Mouse (Mus musculus) T-cell, adult 2 months (primary cell): ENCODE results near the gene Fam169a.
"Not testable (repeated sequence)": the region's sequence is repeated elsewhere in the genome, so short reads cannot be mapped to it uniquely, and the experiment has no call there.

Source experiments
- DNase-seq: peaks from one replicate; pipeline ENCODE4 v3.0.0; 2022; ENCODE audit warnings: low spot score

Gene Fam169a

GRCm38 (mm10) chr13:97080201-97080600, 13.1 kb downstream of the Fam169a start:
- no peak for DNase-seq

GRCm38 (mm10) chr13:97080615-97081014, 13.5 kb downstream of the Fam169a start:
- no peak for DNase-seq

- no peak for DNase-seq
Observed at GRCm38 (mm10) chr13:97082432-97082831, 15.3 kb downstream of the Fam169a start.

- no peak for DNase-seq
Observed at GRCm38 (mm10) chr13:97086316-97086715, 19.2 kb downstream of the Fam169a start.

GRCm38 (mm10) chr13:97087421-97087820, 20.3 kb downstream of the Fam169a start:
- no peak for DNase-seq

- DNase-seq, result no peak
Observed at GRCm38 (mm10) chr13:97088183-97088582, 21.1 kb downstream of the Fam169a start.

- DNase-seq, result no peak
Observed at GRCm38 (mm10) chr13:97095726-97096125, 28.6 kb downstream of the Fam169a start.

GRCm38 (mm10) chr13:97099187-97099852, 32.2 kb downstream of the Fam169a start, which contains the start of gene Gm6169:
Gene Gm6169, minus strand, starts transcription at chr13:97099237.
- DNase-seq, result no peak

GRCm38 (mm10) chr13:97104996-97105395, 37.9 kb downstream of the Fam169a start:
- DNase-seq, result no peak

GRCm38 (mm10) chr13:97107721-97108120, 40.6 kb downstream of the Fam169a start:
- DNase-seq, result not testable (repeated sequence)

- DNase-seq, result no peak
Observed at GRCm38 (mm10) chr13:97109046-97109445, 42.0 kb downstream of the Fam169a start.

GRCm38 (mm10) chr13:97121341-97121740, 54.3 kb downstream of the Fam169a start:
- no peak for DNase-seq

GRCm38 (mm10) chr13:97129654-97130053, 62.6 kb downstream of the Fam169a start:
- not testable (repeated sequence) for DNase-seq

GRCm38 (mm10) chr13:97130413-97130812, 63.3 kb downstream of the Fam169a start:
- not testable (repeated sequence) for DNase-seq

GRCm38 (mm10) chr13:97137466-97138400, 70.6 kb downstream of the Fam169a start, which contains the start of the genes Gfm2 and Nsa2:
Gene Gfm2, plus strand, starts transcription at chr13:97137937.
Gene Nsa2, minus strand, starts transcription at chr13:97137937.
- DNase-seq, result peak; percentile 91

GRCm38 (mm10) chr13:97138404-97138931, 71.4 kb downstream of the Fam169a start:
- not testable (repeated sequence) for DNase-seq

GRCm38 (mm10) chr13:97142321-97142720, 75.2 kb downstream of the Fam169a start:
- no peak for DNase-seq

- peak; percentile 56 for DNase-seq
Observed at GRCm38 (mm10) chr13:97145834-97146233, 78.7 kb downstream of the Fam169a start.

- DNase-seq, result no peak
Observed at GRCm38 (mm10) chr13:97175520-97176264, 108.6 kb downstream of the Fam169a start.

- DNase-seq, result no peak
Observed at GRCm38 (mm10) chr13:97176731-97177130, 109.6 kb downstream of the Fam169a start.

GRCm38 (mm10) chr13:97178943-97179342, 111.9 kb downstream of the Fam169a start:
- DNase-seq, result no peak
